Mouse (Mus musculus): ENCODE data around the gene Mettl7a2.
A peak's percentile ranks its signal among the peaks of the same experiment; 100 is the strongest.
"Not testable (repeated sequence)": the region's sequence is repeated elsewhere in the genome, so short reads cannot be mapped to it uniquely, and the experiment has no call there.

The Mettl7a2 gene

GRCm38 (mm10) chr15:100341314-100341980 lies 11.6 kb upstream of the Mettl7a2 start:
- DNase-seq, result not testable (repeated sequence)

GRCm38 (mm10) chr15:100345484-100345883 lies 7.5 kb upstream of the Mettl7a2 start:
- peak; percentile 35 for DNase-seq

GRCm38 (mm10) chr15:100346761-100347160 lies 6.2 kb upstream of the Mettl7a2 start:
- DNase-seq, result peak; percentile 84

GRCm38 (mm10) chr15:100349496-100349895 lies 3.5 kb upstream of the Mettl7a2 start:
- peak; percentile 82 for DNase-seq

- DNase-seq, result peak; percentile 47
Measured at GRCm38 (mm10) chr15:100351501-100352060, 1.4 kb upstream of the Mettl7a2 start.

GRCm38 (mm10) chr15:100353399-100353798 lies 399 bp downstream of the Mettl7a2 start:
- DNase-seq, result not testable (repeated sequence)

- DNase-seq, result no peak
Measured at GRCm38 (mm10) chr15:100355876-100356275, 2.9 kb downstream of the Mettl7a2 start.

GRCm38 (mm10) chr15:100364242-100364641 lies 11.2 kb downstream of the Mettl7a2 start, which contains the start of gene Higd1c:
Higd1c (plus strand) TSS chr15:100364542.
- no peak for DNase-seq

- not testable (repeated sequence) for DNase-seq
Measured at GRCm38 (mm10) chr15:100365967-100366366, 13.0 kb downstream of the Mettl7a2 start.

GRCm38 (mm10) chr15:100367119-100367518 lies 14.1 kb downstream of the Mettl7a2 start:
- no peak for DNase-seq

- DNase-seq, result peak; percentile 76
Measured at GRCm38 (mm10) chr15:100375066-100375465, 22.1 kb downstream of the Mettl7a2 start.

- not testable (repeated sequence) for DNase-seq
Measured at GRCm38 (mm10) chr15:100377847-100378505, 25.0 kb downstream of the Mettl7a2 start.

- DNase-seq, result no peak
Measured at GRCm38 (mm10) chr15:100379658-100380057, 26.7 kb downstream of the Mettl7a2 start.

GRCm38 (mm10) chr15:100380104-100380503 lies 27.1 kb downstream of the Mettl7a2 start:
- DNase-seq, result no peak

- no peak for DNase-seq
Measured at GRCm38 (mm10) chr15:100385705-100386104, 32.7 kb downstream of the Mettl7a2 start.

- no peak for DNase-seq
Measured at GRCm38 (mm10) chr15:100387544-100388223, 34.7 kb downstream of the Mettl7a2 start.

GRCm38 (mm10) chr15:100388224-100388835 lies 35.3 kb downstream of the Mettl7a2 start:
- DNase-seq, result no peak

- no peak for DNase-seq
Measured at GRCm38 (mm10) chr15:100388886-100389285, 35.9 kb downstream of the Mettl7a2 start.

- no peak for DNase-seq
Measured at GRCm38 (mm10) chr15:100391066-100391465, 38.1 kb downstream of the Mettl7a2 start.

GRCm38 (mm10) chr15:100391599-100391998 lies 38.6 kb downstream of the Mettl7a2 start:
- DNase-seq, result no peak

GRCm38 (mm10) chr15:100393016-100393415 lies 40.0 kb downstream of the Mettl7a2 start:
- no peak for DNase-seq

GRCm38 (mm10) chr15:100395561-100395960 lies 42.6 kb downstream of the Mettl7a2 start:
- DNase-seq, result no peak

All from kidney, postnatal 14 days (tissue).